Mouse (Mus musculus): ENCODE measurements around the gene Slc23a4.

Slc23a4 gene

DNA sequence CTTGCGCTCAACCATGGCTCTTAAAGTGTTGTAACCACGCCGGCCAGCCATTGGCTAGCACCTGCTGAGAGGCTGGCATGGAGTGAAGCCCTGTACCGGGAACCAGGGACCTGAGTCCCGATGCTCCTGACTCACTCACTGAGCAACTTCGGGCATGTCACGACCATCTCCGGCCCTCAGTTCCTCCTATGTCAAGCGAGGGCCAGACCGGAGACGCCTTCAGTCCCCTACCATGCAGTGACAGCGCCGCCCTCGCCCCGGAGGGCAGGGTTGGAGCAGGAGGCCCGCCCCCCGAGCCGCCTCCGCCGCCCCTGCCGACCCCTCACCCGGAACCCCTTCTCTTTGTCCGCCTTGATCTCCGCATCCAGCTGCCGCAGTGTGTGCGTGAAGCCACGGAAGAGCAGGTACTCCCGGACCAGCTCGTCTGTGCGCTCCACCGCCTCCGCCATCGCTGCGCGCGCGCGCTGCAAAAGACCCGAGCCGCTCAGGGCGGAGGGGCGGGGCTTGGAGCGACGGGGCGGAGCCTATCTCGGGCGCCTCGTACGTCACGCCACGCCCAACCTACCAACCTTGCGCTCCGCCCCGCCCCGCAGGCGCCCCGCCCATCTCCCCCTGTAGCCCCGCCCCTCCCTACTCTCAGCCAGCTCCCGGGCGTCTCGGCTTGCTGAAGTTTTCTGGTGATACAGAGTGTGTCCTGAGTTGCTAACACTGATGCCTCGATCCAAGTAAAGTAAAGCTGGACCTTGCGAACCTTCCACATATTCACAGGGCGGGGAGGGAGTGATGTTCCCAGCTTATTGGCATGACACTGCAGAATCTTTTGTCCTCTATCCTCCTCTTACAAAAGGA lies 77.6 kb downstream of the Slc23a4 start, which contains the start of gene Wdr91:
TSS of gene Wdr91 (minus strand) at position 506 of the 849 bp plus-strand sequence.
- peak; percentile 80 for DNase-seq (ENCODE audit: low read depth)

DNA sequence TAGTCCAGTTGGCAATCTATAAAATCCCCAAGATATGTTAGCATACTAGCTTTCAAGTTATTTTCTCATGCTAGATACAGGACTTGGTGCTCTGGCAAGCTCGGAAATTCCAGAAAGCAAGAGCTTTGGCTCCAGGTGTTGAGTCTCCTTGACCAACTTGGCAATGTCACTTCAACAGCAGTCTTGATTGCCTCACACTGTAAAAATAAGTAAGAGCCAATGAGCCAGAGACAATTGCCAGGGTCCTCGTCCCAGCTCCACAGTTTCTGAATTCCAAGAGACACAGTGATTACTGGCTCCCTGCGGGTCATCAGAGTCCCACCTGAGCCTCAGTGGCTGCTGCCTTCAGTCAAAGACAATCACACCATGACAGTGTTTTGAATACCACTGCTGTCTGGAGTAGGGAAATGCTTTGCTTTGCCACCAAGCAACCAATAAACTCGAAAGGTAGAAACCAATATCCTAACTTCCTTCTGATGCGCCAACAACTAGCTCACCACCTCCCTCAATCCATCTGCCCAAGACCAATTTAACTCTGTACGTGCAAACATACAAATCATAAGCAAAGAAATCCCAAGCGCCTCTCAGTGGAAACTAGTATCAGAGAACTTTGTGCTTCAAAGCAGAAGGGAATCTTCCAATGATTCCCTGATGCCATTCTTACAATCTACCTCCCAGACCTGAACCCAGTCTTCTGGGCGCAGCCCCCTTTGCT lies 78.4 kb downstream of the Slc23a4 start:
- DNase-seq (ENCODE audit: low read depth) = no peak

GRCm38 (mm10) chr6:34907696-34908260 lies 80.4 kb downstream of the Slc23a4 start:
- no peak for DNase-seq (ENCODE audit: low read depth)

- peak; percentile 48 for DNase-seq (ENCODE audit: low read depth)
These were observed 81.0 kb downstream of the Slc23a4 start for GRCm38 (mm10) chr6:34907121-34907614.

GRCm38 (mm10) chr6:34906661-34907060 lies 81.5 kb downstream of the Slc23a4 start:
- DNase-seq (ENCODE audit: low read depth) = no peak

DNA sequence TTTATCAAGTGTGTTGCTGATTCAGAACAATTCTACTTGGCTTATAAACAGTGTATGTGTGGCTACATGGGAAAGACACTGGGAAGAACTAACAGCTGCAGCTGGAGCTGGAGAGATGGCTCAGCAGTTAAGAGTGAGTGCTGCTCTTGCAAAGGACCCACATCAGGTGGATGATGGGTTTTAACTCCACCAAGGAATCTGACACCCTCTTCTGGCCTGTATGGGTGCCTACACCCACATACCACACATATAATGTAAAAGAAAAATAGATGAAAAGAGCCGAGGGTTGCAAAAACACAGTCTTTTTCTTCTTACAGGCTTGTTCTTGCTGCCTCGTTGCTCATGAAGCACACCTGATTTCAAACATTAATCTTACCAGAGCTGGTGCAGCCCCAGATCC lies 82.1 kb downstream of the Slc23a4 start:
- no peak for DNase-seq (ENCODE audit: low read depth)

DNA sequence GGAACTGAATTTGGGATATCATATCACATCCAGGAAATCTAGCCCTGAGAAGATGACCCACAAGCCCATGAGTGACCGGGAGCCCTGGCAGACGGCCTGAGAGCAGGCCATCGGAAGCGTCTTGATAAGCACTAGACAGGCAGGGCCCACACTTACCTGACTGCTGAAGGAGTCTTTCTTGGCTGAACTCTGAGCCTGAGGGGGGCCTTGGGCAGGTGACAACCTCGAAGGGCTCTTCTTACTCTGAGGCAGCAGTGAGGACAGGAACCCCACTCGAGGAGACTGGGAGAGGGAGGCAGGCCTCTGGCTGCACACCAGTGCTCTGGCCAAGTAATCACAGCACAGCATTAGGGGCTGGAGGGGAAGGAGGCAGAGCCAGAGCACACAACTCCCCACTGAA lies 83.8 kb downstream of the Slc23a4 start:
- no peak for DNase-seq (ENCODE audit: low read depth)

DNA sequence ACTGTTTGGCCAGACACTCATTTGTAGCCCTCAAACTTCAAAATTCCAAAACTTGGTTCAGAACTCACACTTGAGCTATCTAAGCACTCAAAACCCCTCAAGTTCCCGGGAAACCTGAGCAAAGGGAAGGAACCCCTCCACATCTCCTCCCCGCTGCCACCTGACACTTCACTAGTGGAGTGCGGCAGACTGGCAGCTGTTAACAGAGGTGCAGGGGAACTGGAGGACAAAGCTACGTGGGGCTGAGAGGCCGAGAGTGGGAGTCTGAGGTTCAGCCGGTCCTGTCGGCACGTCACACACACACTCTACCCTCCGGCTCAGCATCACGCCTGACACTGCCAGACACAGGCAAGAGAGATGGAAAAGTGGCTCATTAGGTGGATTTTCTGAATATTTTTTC lies 84.4 kb downstream of the Slc23a4 start:
- DNase-seq (ENCODE audit: low read depth) = no peak

- DNase-seq (ENCODE audit: low read depth) = no peak
These were observed 84.8 kb downstream of the Slc23a4 start for GRCm38 (mm10) chr6:34903441-34903840.

GRCm38 (mm10) chr6:34902578-34902977 lies 85.6 kb downstream of the Slc23a4 start:
- no peak for DNase-seq (ENCODE audit: low read depth)

GRCm38 (mm10) chr6:34901911-34902444 lies 86.2 kb downstream of the Slc23a4 start:
- no peak for DNase-seq (ENCODE audit: low read depth)

DNA sequence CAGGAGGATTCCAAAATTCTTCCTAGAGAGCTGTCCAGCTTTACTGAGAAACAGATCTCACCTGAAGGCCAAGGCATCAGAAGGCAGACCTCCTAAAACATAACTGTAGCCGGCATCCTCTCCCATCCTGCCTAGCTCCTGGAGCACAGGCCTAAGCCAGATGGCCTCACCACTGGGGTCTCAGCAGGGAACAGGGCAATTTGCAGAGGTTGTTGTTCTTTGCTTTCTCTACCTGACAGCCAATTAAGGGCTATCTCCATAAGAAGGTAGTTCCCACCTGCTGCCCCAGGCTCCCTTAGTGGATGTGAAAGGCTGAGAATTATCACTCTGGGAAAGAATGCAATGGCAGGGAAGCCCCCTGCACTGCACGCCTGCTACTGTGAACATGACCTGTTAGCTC lies 87.2 kb downstream of the Slc23a4 start:
- no peak for DNase-seq (ENCODE audit: low read depth)

GRCm38 (mm10) chr6:34899127-34899526 lies 89.1 kb downstream of the Slc23a4 start:
- DNase-seq (ENCODE audit: low read depth) = no peak

DNA sequence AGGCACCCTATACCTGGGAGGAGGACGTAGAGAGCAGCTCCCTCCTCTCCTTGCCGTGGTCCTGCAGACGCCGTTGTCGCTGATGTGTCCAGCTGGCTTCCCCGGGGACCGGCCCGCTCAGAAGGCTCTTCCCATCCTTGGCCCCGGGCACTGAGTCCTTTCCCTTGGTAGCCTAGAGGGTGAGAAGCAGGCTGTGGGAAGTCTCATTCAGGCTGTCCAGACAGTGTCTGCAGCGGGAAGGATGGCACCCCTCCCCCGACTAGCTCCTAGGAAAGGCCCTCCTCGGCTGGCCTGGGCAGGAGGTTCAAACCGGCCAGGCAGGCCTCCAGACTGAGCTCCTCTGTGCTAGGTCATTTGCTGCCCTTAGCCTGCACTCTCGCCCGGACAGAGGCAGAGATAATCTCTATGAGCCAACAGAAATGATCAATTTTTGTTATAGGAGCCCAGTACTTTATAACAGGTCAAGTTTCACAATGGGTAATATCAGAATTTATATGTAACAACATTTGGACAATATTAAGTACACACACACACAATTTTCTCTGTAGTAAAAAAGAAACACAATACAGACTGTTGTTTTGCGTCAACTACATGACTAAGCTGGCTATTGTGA lies 91.9 kb downstream of the Slc23a4 start:
- no peak for DNase-seq (ENCODE audit: low read depth)

DNA sequence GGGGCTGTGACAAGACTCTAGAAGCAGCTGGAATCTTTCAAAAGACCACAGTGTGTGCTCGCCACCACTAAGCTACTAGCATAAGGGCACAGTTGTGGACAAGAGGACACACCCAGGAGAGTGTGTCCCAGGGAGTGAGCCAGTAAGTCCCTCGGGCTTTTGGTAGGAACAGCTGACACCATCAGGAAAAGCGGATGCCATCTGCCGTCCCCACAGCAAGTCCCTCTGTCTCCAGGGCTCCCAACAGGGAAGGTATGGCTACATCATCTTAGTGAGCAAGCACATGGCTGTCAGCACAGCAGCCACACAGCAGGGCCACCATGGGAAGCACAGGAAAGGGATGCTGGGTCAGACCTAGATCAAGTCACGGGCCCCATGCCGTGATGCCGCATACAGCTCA lies 92.6 kb downstream of the Slc23a4 start:
- DNase-seq (ENCODE audit: low read depth) = no peak
